Mouse (Mus musculus) gastrocnemius, postnatal 36 days (tissue): ENCODE measurements around the gene Hecw2. TPM values are rescaled to one million over a fixed set of nuclear protein-coding genes. Genes with fewer than 3 reads are reported as not detected.
A peak's percentile ranks its signal among the peaks of the same experiment; 100 is the strongest.

Experiments
- DNase-seq, 2 experiments: peaks; one replicate each; pipeline ENCODE4 v3.0.0; 2022
- intact Hi-C: fragments of 180-260 bp; cut with DNase I; formaldehyde crosslinking; loops from one replicate; pipeline ENCODE4 v1.15.1; 2025
- total RNA-seq, 2 experiments: library from RNA; stranded (reverse); gene quantifications; 2 replicates each; pipeline ENCODE4 v1.2.3; 2021

The Hecw2 gene
- total RNA-seq, 2 experiments from 2014 or later = 3.1 to 5.2 TPM

GRCm38 (mm10) chr1:54119638-54120320 is 75.2 kb downstream of the Hecw2 start:
- no peak for DNase-seq
- intact Hi-C loops = no loop called here

GRCm38 (mm10) chr1:54118342-54118973 is 76.5 kb downstream of the Hecw2 start:
- no peak for DNase-seq
- intact Hi-C loops = no loop called here

GRCm38 (mm10) chr1:54110920-54111605 is 83.9 kb downstream of the Hecw2 start:
- no peak for DNase-seq
- intact Hi-C loops = no loop called here

GRCm38 (mm10) chr1:54109255-54109654 is 85.7 kb downstream of the Hecw2 start:
- intact Hi-C loops = no loop called here
- no peak for DNase-seq

- no peak for DNase-seq
- intact Hi-C loops = no loop called here
These were observed 88.2 kb downstream of the Hecw2 start for GRCm38 (mm10) chr1:54106756-54107155.

GRCm38 (mm10) chr1:54079708-54080107 is 115.3 kb downstream of the Hecw2 start:
- intact Hi-C loops = no loop called here
- no peak for DNase-seq

- DNase-seq = peak; percentile 21 to 39
These were observed 120.5 kb downstream of the Hecw2 start for GRCm38 (mm10) chr1:54074456-54074855.

GRCm38 (mm10) chr1:54070121-54070520 is 124.8 kb downstream of the Hecw2 start:
- no peak for DNase-seq
- intact Hi-C loops = no loop called here

More at GRCm38 (mm10) chr1:54074456-54074855, 120.5 kb downstream of the Hecw2 start:
- intact Hi-C loops = no loop called here

GRCm38 (mm10) chr1:54068248-54068647 is 126.7 kb downstream of the Hecw2 start:
- DNase-seq = no peak
- intact Hi-C loops = no loop called here

GRCm38 (mm10) chr1:54065434-54065833 is 129.5 kb downstream of the Hecw2 start:
- DNase-seq = no peak
- intact Hi-C loops = no loop called here

GRCm38 (mm10) chr1:54061078-54061477 is 133.9 kb downstream of the Hecw2 start:
- DNase-seq = no peak
- intact Hi-C loops = no loop called here

GRCm38 (mm10) chr1:54059731-54060130 is 135.2 kb downstream of the Hecw2 start:
- no peak for DNase-seq
- intact Hi-C loops = no loop called here

- DNase-seq = no peak
- intact Hi-C loops = no loop called here
These were observed 142.2 kb downstream of the Hecw2 start for GRCm38 (mm10) chr1:54052771-54053170.

- intact Hi-C loops = no loop called here
- DNase-seq = no peak
These were observed 148.0 kb downstream of the Hecw2 start for GRCm38 (mm10) chr1:54046923-54047322.

GRCm38 (mm10) chr1:54039062-54039461 is 155.9 kb downstream of the Hecw2 start:
- intact Hi-C loops = no loop called here
- DNase-seq = peak in 1 of 2 experiments; percentile 30

GRCm38 (mm10) chr1:54017686-54018085 is 177.3 kb downstream of the Hecw2 start:
- no peak for DNase-seq
- intact Hi-C loops = no loop called here

- no peak for DNase-seq
- intact Hi-C loops = no loop called here
These were observed 179.2 kb downstream of the Hecw2 start for GRCm38 (mm10) chr1:54015739-54016138.

- DNase-seq = no peak
- intact Hi-C loops = no loop called here
These were observed 182.6 kb downstream of the Hecw2 start for GRCm38 (mm10) chr1:54012414-54012813.

GRCm38 (mm10) chr1:54009418-54010064 is 185.4 kb downstream of the Hecw2 start:
- intact Hi-C loops = no loop called here
- DNase-seq = no peak

GRCm38 (mm10) chr1:54005860-54006386 is 189.0 kb downstream of the Hecw2 start:
- DNase-seq = no peak
- intact Hi-C loops = no loop called here

- intact Hi-C loops = no loop called here
- DNase-seq = no peak
These were observed 191.7 kb downstream of the Hecw2 start for GRCm38 (mm10) chr1:54003288-54003687.
